Mouse (Mus musculus) spleen, adult 2 months (tissue): ENCODE data around the gene Rps6kc1.

Experiments
- CTCF ChIP-seq: fragments of 200-500 bp; IDR thresholded peaks from 2 replicates; pipeline ENCODE4 v1.5.1; 2011; ENCODE audit warnings: mild to moderate bottlenecking, inconsistent platforms; ENCODE audit not compliant: insufficient read depth, insufficient read length, insufficient replicate concordance; ENCODE audit errors: extremely low read depth
- POLR2A ChIP-seq: fragments of 200-500 bp; IDR thresholded peaks from 2 replicates; pipeline ENCODE4 v1.6.1; 2011; ENCODE audit warnings: low read depth, low read length, inconsistent platforms

DNA sequence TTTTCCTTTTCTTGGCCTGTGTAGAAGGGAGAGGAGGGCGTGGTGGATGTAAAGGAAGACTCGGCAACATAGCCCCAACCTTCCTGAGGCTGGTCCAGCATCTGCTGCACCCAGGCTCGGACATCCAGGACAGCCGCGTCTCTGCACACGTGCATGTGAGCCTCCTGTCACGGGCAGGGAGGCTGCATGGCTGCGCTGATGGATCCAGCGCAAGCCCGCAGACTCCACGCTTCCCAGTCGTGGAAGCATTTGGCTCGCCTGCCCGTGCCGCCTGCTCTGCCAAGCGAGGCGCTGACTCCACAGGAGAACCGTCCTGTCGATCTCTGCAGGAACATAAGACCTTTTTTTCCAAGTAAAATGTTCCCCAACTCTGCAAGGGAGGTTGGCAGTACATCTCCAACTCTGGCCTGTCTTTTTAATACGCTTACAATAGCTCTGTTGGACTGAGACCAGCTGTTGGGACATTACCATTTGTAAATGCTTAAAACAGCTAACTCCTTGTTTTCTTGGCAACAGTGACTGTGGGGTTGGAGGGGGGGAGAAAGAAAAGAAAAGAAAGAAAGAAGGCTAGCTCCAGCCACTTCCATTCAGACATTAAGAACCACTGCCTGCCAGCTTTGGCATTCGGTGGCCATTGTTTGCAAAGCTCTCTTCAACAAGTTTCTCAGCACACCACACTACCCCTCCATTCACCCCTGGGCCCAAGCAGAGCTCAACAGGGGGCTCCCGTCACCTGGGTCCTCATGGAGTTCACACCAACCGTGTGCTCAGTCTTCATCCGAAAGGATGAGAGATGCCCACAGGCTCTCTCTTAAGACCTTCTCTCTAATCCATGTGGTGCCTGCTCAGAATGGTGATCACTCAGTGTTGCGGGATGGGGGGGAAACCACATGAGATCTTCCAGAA lies 229.3 kb downstream of the Rps6kc1 start:
- TF ChIP-seq CTCF: no peak
- no peak for TF ChIP-seq POLR2A
